Mouse (Mus musculus) CH12.LX (cell line): ENCODE results near the gene Podxl. TPM values are rescaled to one million over a fixed set of nuclear protein-coding genes. Genes with fewer than 3 reads are reported as not detected.
A peak's percentile ranks its signal among the peaks of the same experiment; 100 is the strongest.

Experiments
- DNase-seq: peaks from one replicate; pipeline ENCODE4 v3.0.0-alpha.2; 2013; ENCODE audit errors: extremely low read depth
- H3K27ac ChIP-seq: 2 replicates; pipeline ENCODE4 v1.5.1; 2012; ENCODE audit warnings: low read depth, mild to moderate bottlenecking, control low read depth, moderate library complexity; ENCODE audit not compliant: insufficient read depth
- H3K27me3 ChIP-seq: replicated peaks from 2 replicates; pipeline ENCODE3; 2012; ENCODE audit warnings: inconsistent platforms
- H3K36me3 ChIP-seq, 2 experiments: replicated peaks in 1 of 2; 2 replicates each; pipeline versions ENCODE3 to v1.6.1; 2012; ENCODE audit warnings: inconsistent platforms in 1 of 2, low read length in 1 of 2, mild to moderate bottlenecking in 1 of 2, mixed read lengths in 1 of 2, moderate library complexity in 1 of 2; ENCODE audit not compliant: control insufficient read depth in 1 of 2, insufficient read depth in 1 of 2
- H3K4me1 ChIP-seq, 2 experiments: 2 replicates each; pipeline ENCODE4 v1.6.1; 2012; ENCODE audit warnings: inconsistent platforms in 1 of 2, moderate library complexity in 1 of 2; ENCODE audit not compliant: insufficient read depth in 2 of 2, control insufficient read depth in 1 of 2
- H3K4me2 ChIP-seq: 2 replicates; pipeline ENCODE4 v1.6.1; 2012; ENCODE audit warnings: low read depth, mild to moderate bottlenecking, control low read depth; ENCODE audit not compliant: poor library complexity, insufficient read depth, severe bottlenecking
- H3K4me3 ChIP-seq, 3 experiments: fragments of 150-350 bp in 1 of 3; sonication (generic) in 1 of 3; replicated peaks in 1 of 3; 2 replicates each; pipeline versions ENCODE3 to v1.5.1; 2011 to 2012; ENCODE audit warnings: low read depth in 2 of 3, low read length in 2 of 3, mild to moderate bottlenecking in 2 of 3, moderate library complexity in 2 of 3, control low read depth in 1 of 3, improper control_type of control experiment in 1 of 3, inconsistent platforms in 1 of 3, mixed read lengths in 1 of 3; ENCODE audit not compliant: poor library complexity in 1 of 3
- H3K79me2 ChIP-seq: replicated peaks from 2 replicates; pipeline ENCODE4 v1.6.1; 2012; ENCODE audit warnings: mild to moderate bottlenecking, moderate library complexity; ENCODE audit not compliant: control insufficient read depth, poor library complexity, insufficient read depth, severe bottlenecking; ENCODE audit errors: extremely low read depth
- H3K9ac ChIP-seq: 2 replicates; pipeline ENCODE4 v1.6.1; 2012; ENCODE audit warnings: low read depth, mild to moderate bottlenecking, control low read depth, moderate library complexity; ENCODE audit not compliant: insufficient read depth
- H3K9me3 ChIP-seq: replicated peaks from 2 replicates; pipeline ENCODE3; 2012; ENCODE audit warnings: low read length, inconsistent platforms, mixed read lengths
- BHLHE40 ChIP-seq: IDR thresholded peaks from 2 replicates; pipeline ENCODE4 v1.6.1; 2011; ENCODE audit warnings: mild to moderate bottlenecking, low read depth, low read length, improper control_type of control experiment
- CHD1 ChIP-seq: IDR thresholded peaks from 2 replicates; pipeline ENCODE4 v1.6.1; 2012; ENCODE audit warnings: low read depth, low read length, improper control_type of control experiment, inconsistent platforms
- CHD2 ChIP-seq: IDR thresholded peaks from 2 replicates; pipeline ENCODE4 v1.6.1; 2011; ENCODE audit warnings: low read length, improper control_type of control experiment
- E2F4 ChIP-seq: IDR thresholded peaks from 2 replicates; pipeline ENCODE4 v1.6.1; 2011; ENCODE audit warnings: low read depth, low read length, improper control_type of control experiment; ENCODE audit not compliant: insufficient replicate concordance
- GABPA ChIP-seq: IDR thresholded peaks from 2 replicates; pipeline ENCODE4 v1.6.1; 2012; ENCODE audit warnings: low read depth, low read length, improper control_type of control experiment, inconsistent platforms; ENCODE audit not compliant: insufficient replicate concordance
- HCFC1 ChIP-seq: IDR thresholded peaks from 2 replicates; pipeline ENCODE4 v1.6.1; 2012; ENCODE audit warnings: low read depth, mild to moderate bottlenecking, inconsistent platforms, low read length, improper control_type of control experiment
- JUN ChIP-seq: IDR thresholded peaks from 2 replicates; pipeline ENCODE4 v1.6.1; 2011; ENCODE audit warnings: low read depth, mild to moderate bottlenecking, low read length, improper control_type of control experiment, moderate library complexity; ENCODE audit not compliant: insufficient read depth
- MAFK ChIP-seq: IDR thresholded peaks from 2 replicates; pipeline ENCODE4 v1.6.1; 2011; ENCODE audit warnings: low read length, improper control_type of control experiment; ENCODE audit not compliant: insufficient replicate concordance
- MAZ ChIP-seq: IDR thresholded peaks from 2 replicates; pipeline ENCODE4 v1.6.1; 2012; ENCODE audit warnings: low read depth, mild to moderate bottlenecking, inconsistent platforms, low read length, improper control_type of control experiment, moderate library complexity
- NRF1 ChIP-seq: IDR thresholded peaks from 2 replicates; pipeline ENCODE4 v1.6.1; 2014; ENCODE audit warnings: low read depth, mild to moderate bottlenecking, inconsistent platforms, low read length, improper control_type of control experiment, moderate library complexity
- PAX5 ChIP-seq: IDR thresholded peaks from 2 replicates; pipeline ENCODE4 v1.6.1; 2012; ENCODE audit warnings: low read length, inconsistent platforms, mixed read lengths
- POLR2AphosphoS2 ChIP-seq: IDR thresholded peaks from 2 replicates; pipeline ENCODE4 v1.6.1; 2011; ENCODE audit warnings: low read depth, low read length, improper control_type of control experiment
- SMC3 ChIP-seq: IDR thresholded peaks from 2 replicates; pipeline ENCODE4 v1.6.1; 2011; ENCODE audit warnings: low read depth, low read length, improper control_type of control experiment
- TBP ChIP-seq: conservative IDR thresholded peaks from 2 replicates; pipeline ENCODE4 v1.6.1; 2011; ENCODE audit warnings: low read depth, low read length, improper control_type of control experiment
- UBTF ChIP-seq: IDR thresholded peaks from 2 replicates; pipeline ENCODE4 v1.6.1; 2012; ENCODE audit warnings: low read depth, mild to moderate bottlenecking, inconsistent platforms, low read length, improper control_type of control experiment, moderate library complexity
- ZKSCAN1 ChIP-seq: IDR thresholded peaks from 2 replicates; pipeline ENCODE4 v1.6.1; 2012; ENCODE audit warnings: low read depth, inconsistent platforms, low read length, improper control_type of control experiment, borderline replicate concordance
- dilution Hi-C: fragments of 300-500 bp; cut with MboI; formaldehyde crosslinking; loops from 2 replicates; pipeline ENCODE4 v1.14.3; 2020; ENCODE audit warnings: low sequenced_read_pairs; ENCODE audit not compliant: extremely low pct_unique_long_range_greater_than_20kb, extremely low pct_ligation_motif_present
- in situ Hi-C: fragments of 300-500 bp; cut with MboI; formaldehyde crosslinking; loops from 3 replicates; pipeline ENCODE4 v1.14.3; 2019; ENCODE audit warnings: low sequenced_read_pairs, low pct_ligation_motif_present, low pct_unique_long_range_greater_than_20kb, mixed read lengths
- polyA plus RNA-seq: library from polyadenylated mRNA; unstranded; fragments of >175 nt; gene quantifications from 2 replicates; pipeline ENCODE4 v1.2.1, GENCODE M21; 2012; ENCODE audit warnings: low read depth; ENCODE audit not compliant: insufficient read length
- total RNA-seq, 2 experiments: library from RNA; depleted of rRNA; stranded (reverse); fragments of 300-350 nt in 1 of 2; fragments of >200 nt in 1 of 2; gene quantifications; 2 replicates each; pipeline ENCODE4 v1.2.3; 2012 to 2014

Gene Podxl
- total and polyA plus RNA-seq, 3 experiments = not detected

DNA sequence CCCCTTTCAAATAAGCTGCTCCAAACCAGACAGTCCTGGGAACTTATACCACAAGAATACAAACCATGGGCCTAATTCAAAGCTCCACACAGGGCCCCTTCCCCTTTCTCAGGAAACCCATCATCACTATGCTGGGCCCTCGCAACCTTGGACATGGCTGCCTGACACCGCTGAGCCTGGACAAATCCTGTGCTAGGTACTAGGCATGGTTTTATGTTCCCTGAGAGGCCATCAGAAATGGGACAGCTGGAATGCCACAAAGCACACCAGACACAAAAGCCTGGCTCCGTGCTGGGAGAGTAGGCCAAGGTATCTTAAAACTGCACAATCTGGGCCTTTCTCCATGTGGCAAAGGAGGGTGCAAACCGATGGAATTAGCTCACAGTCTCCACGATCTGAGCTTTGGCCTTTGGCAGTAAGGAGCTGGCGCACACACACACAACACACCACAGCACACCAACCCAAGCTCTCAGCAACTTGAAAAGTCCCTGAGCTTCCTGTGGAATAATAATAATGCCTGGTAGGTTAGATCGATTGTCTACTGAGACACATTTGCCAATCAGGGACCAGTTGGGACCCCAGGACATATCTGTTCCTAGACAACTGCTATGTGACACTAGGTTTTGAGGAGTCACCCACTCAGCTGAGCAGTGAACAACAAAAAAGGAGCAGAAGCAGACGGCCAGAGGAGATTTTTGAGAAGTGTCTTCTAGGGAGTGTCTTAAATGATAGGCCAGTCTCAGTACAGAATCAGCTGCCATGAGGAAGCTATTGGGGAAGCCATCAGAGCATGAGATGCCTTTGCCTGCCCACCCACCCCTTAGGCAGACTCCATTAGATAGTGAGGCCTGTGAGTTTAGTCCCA lies 42.1 kb downstream of the Podxl start:
- dilution Hi-C loops = no loop called here
- H3K27ac ChIP-seq = no peak overlapping the region
- no peaks in the 10 kb centered on the region for H3K79me2 ChIP-seq
- no peak for TF ChIP-seq MAZ
- TF ChIP-seq SMC3 = no peak
- no peak for TF ChIP-seq CHD2
- no peak for TF ChIP-seq E2F4
- no peak for TF ChIP-seq CHD1
- no peak for TF ChIP-seq GABPA
- TF ChIP-seq HCFC1 = no peak
- no peak for TF ChIP-seq TBP
- TF ChIP-seq NRF1 = no peak
- no peak overlapping the region for H3K4me2 ChIP-seq
- in situ Hi-C loops = no loop called here
- H3K9me3 ChIP-seq = no peaks in the 10 kb centered on the region
- H3K4me1 ChIP-seq = peaks cover 0 to 48% of the 10 kb centered on the region in 2 experiments; a peak in 2 of 4 replicates
- no peak overlapping the region for H3K9ac ChIP-seq
- no peaks in the 10 kb centered on the region for H3K27me3 ChIP-seq
- no peak overlapping the region for H3K4me3 ChIP-seq
- H3K36me3 ChIP-seq = peaks cover 0 to 8% of the 10 kb centered on the region in 2 experiments
- no peak for DNase-seq

DNA sequence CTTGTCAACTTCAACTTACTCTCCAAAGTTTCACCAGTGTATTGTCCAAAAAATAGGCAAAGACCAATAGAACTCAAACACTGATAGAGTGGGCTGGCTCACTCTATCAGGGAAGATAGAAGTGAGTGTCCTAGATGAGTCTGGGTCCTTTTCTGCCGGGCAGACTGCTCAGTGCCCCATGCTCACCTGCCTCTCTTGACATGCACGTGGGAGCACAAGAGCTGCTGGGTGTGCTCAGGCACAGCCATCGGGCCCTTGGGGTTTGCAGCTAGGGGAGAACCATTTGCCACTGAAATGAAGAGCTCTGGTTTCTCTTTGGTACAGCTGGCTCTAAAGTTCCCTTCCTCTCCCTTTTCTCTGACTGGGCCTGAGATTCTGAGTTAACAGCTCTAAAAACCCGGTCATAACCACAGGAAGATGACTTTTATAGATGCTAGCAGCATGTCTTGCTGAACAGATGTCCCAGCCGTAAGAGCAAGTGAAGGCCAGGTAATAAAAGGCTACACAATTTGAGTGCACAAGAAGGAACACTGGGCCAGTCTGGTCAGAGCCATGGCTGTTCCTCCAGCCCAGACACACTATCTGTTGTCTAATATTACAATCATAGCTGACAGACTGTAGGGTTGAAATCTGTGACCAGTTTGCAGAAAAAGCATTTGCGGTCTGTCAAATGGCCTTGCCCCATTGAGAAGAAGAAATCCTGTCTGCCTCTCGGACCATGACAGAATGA lies 43.1 kb downstream of the Podxl start:
- Histone ChIP-seq H3K9me3 (no peaks in the 10 kb centered on the region), H3K4me2 (no peak overlapping the region), H3K79me2 (no peaks in the 10 kb centered on the region), H3K27ac (no peak overlapping the region), H3K4me1 (peaks cover 0 to 44% of the 10 kb centered on the region in 2 experiments; a peak in 2 of 4 replicates), H3K9ac (no peak overlapping the region), H3K27me3 (no peaks in the 10 kb centered on the region), H3K4me3 (no peak overlapping the region), H3K36me3 (peaks cover 0 to 11% of the 10 kb centered on the region in 2 experiments)
- dilution Hi-C loops = no loop called here
- TF ChIP-seq POLR2AphosphoS2 (no peak), JUN (no peak), UBTF (no peak), MAFK (no peak), BHLHE40 (peak; percentile 67), ZKSCAN1 (no peak), PAX5 (no peak)
- in situ Hi-C loops = no loop called here
- DNase-seq = peak; percentile 24
